Mouse (Mus musculus) hindbrain, embryonic 16.5 days (tissue): ENCODE measurements around the gene Col25a1. TPM values are rescaled to one million over a fixed set of nuclear protein-coding genes. Genes with fewer than 3 reads are reported as not detected.

Experiments used
- ATAC-seq: fragments of 200-750 bp; cut with Nextera tagmentation; 2 replicates; pipeline ENCODE4 v1.8.0; 2017; ENCODE audit warnings: moderate TSS enrichment, moderate library complexity
- H3K27ac ChIP-seq: fragments of 300-500 bp; sonication (generic); 2 replicates; pipeline ENCODE4 v1.5.1; 2014; ENCODE audit warnings: low read depth, mild to moderate bottlenecking, control low read depth, low read length, moderate library complexity
- H3K27me3 ChIP-seq: fragments of 300-500 bp; sonication (generic); replicated peaks from 2 replicates; pipeline ENCODE4 v1.6.1; 2014; ENCODE audit warnings: low read length; ENCODE audit not compliant: control insufficient read depth, insufficient read depth
- H3K36me3 ChIP-seq: fragments of 300-500 bp; sonication (generic); 2 replicates; pipeline ENCODE4 v1.6.1; 2014; ENCODE audit warnings: mild to moderate bottlenecking, low read length, moderate library complexity, mixed read lengths; ENCODE audit not compliant: control insufficient read depth, insufficient read depth
- H3K4me1 ChIP-seq: fragments of 300-500 bp; sonication (generic); 2 replicates; pipeline ENCODE4 v1.6.1; 2014; ENCODE audit warnings: low read depth, low read length; ENCODE audit not compliant: control insufficient read depth, insufficient read depth
- H3K4me2 ChIP-seq: fragments of 300-500 bp; sonication (generic); 2 replicates; pipeline ENCODE4 v1.6.1; 2014; ENCODE audit warnings: mild to moderate bottlenecking, low read length, control low read depth, moderate library complexity
- H3K4me3 ChIP-seq: fragments of 300-500 bp; sonication (generic); 2 replicates; pipeline ENCODE4 v1.5.1; 2014; ENCODE audit warnings: mild to moderate bottlenecking, low read length, control low read depth, moderate library complexity
- H3K9ac ChIP-seq: fragments of 300-500 bp; sonication (generic); 2 replicates; pipeline ENCODE4 v1.6.1; 2014; ENCODE audit warnings: low read depth, mild to moderate bottlenecking, control low read depth, low read length, moderate library complexity
- H3K9me3 ChIP-seq: fragments of 300-500 bp; sonication (generic); 2 replicates; pipeline ENCODE4 v1.6.1; 2014; ENCODE audit warnings: mild to moderate bottlenecking, low read length, moderate library complexity; ENCODE audit not compliant: control insufficient read depth
- WGBS: fragments of 180-500 bp; shearing (Covaris S2); extraction: QIAGEN DNeasy Blood & Tissue Kit; methylation state at CpG from one replicate; pipeline ENCODE4 v1.1.7; 2014; 5-methylcytosine and 5-hydroxymethylcytosine counted together
- polyA plus RNA-seq: library from polyadenylated mRNA; unstranded; fragments of >200 nt; fragmentation: Nextera tagmentation; extraction: Ambion mirVana; gene quantifications from 2 replicates; pipeline ENCODE4 v1.2.1, GENCODE M21; 2015

The Col25a1 gene
- polyA plus RNA-seq, 1 experiment from 2014 or later = 4.8 TPM

DNA sequence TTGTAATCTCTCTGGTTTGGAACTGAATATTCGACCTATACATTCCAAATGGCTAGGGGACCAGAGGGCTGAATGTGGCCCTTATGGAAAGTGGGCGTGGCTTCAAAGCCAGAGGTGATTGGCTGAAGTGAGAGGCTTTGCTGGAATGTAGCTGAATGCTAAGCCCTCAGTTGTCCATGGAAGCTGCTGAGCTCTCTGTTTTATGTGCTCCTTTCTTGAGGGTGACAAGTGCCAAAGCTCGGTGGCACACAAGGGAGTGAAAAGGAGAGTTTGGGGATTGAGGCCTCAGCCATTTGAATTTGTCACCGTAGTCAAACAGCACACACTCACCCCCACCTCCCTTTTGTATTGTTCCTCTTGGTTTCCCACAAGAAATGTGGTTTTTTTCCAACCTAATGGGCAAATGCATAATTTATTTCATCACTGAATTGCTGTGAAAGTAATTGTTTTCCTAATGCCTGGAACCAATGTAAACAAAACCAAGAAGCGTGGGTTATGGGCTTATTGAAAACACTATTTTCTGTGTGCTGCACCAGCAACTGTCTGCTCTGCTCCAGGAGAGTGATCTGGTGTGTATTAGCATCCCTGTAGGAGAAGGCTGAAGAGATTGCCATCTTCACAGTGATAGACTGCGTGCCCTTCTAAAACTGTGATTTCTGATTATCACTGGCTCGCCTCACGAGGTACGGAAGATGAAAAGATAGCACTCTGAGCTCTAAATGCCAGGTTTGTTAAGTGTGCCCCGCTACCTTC, 147.2 kb downstream of the Col25a1 start:
- WGBS = 40% methylated on average over 10 of the region's 10 CpGs
- Histone ChIP-seq H3K27ac (no peak overlapping the region), H3K9ac (no peak overlapping the region), H3K4me2 (no peak overlapping the region), H3K27me3 (no peaks in the 10 kb centered on the region), H3K9me3 (no peaks in the 10 kb centered on the region), H3K36me3 (no peaks in the 10 kb centered on the region), H3K4me1 (peaks cover 4% of the 10 kb centered on the region), H3K4me3 (no peak overlapping the region)
- ATAC-seq = peak; percentile 60

- 0 out of 2 replicates have a peak, but pooled peaks have one; percentile 32 for ATAC-seq
- H3K27ac ChIP-seq = no peak overlapping the region
Measured at GRCm38 (mm10) chr3:130283011-130283760, 151.9 kb downstream of the Col25a1 start.

GRCm38 (mm10) chr3:130288102-130288501, 156.8 kb downstream of the Col25a1 start:
- H3K4me3 ChIP-seq = no peak overlapping the region
- no peak for ATAC-seq
- H3K4me2 ChIP-seq = no peak overlapping the region
- H3K27me3 ChIP-seq = no peaks in the 10 kb centered on the region
- H3K4me1 ChIP-seq = peaks cover 2% of the 10 kb centered on the region; the same call in 1 of the 2 replicates
- no peaks in the 10 kb centered on the region for H3K9me3 ChIP-seq
- no peaks in the 10 kb centered on the region for H3K36me3 ChIP-seq
- no peak overlapping the region for H3K9ac ChIP-seq
- H3K27ac ChIP-seq = no peak overlapping the region
- WGBS = 43% methylated on average over 2 of the region's 2 CpGs

More at GRCm38 (mm10) chr3:130283011-130283760, 151.9 kb downstream of the Col25a1 start:
- WGBS = 46% methylated on average over 11 of the region's 11 CpGs
- Histone ChIP-seq H3K27me3 (no peaks in the 10 kb centered on the region), H3K9ac (no peak overlapping the region), H3K4me1 (peaks cover 2% of the 10 kb centered on the region; the same call in 1 of the 2 replicates), H3K4me3 (no peak overlapping the region), H3K36me3 (no peaks in the 10 kb centered on the region), H3K4me2 (no peak overlapping the region), H3K9me3 (no peaks in the 10 kb centered on the region)

DNA sequence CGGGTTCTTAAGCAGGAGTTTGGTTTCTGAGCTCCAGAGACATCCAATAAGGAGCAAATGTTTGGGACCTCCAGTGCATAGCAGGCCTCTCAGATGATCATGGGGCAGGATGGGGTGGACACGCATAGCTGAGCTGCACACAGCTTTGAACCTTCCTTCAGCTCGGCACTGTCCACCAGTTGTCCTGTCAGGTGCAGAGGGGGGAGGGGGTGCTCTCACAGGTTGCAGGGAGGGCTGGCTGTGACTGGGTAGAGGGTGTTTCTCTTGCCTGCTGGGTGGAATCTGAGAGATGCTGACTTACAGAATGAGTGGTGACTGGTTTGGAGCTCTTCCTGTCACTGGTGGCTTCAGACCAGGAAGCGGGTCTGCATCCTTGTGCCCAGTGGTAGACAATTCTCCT, 157.5 kb downstream of the Col25a1 start:
- Histone ChIP-seq H3K9ac (no peak overlapping the region), H3K27ac (no peak overlapping the region), H3K4me3 (no peak overlapping the region), H3K9me3 (no peaks in the 10 kb centered on the region), H3K4me2 (no peak overlapping the region), H3K27me3 (no peaks in the 10 kb centered on the region), H3K36me3 (no peaks in the 10 kb centered on the region), H3K4me1 (no peaks in the 10 kb centered on the region)
- ATAC-seq = 0 out of 2 replicates have a peak, but pooled peaks have one; percentile 25
- 73% methylated on average over 4 of the region's 4 CpGs for WGBS

DNA sequence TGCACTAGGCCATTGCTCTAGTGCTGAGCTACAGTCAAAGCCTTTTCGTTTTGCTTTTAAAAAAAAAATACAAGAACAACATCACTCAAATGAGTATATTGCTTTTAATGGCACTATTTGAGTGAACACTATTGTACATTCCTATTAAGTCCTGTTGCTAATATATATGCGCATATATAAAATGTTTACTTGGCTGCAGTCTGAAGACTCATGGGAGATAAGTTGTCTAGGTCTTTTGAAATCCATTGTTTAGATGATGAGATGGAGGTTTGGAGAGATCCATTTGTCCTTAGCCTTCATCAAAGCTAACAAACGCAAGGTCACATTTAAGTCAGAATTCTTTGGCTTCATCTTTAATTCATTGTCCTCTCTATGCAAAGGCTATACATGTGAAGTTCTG, 157.9 kb downstream of the Col25a1 start:
- no peaks in the 10 kb centered on the region for H3K4me1 ChIP-seq
- WGBS = 70% methylated on average over 3 of the region's 3 CpGs

GRCm38 (mm10) chr3:130290175-130290574, 158.9 kb downstream of the Col25a1 start:
- Histone ChIP-seq H3K27ac (no peak overlapping the region), H3K4me2 (no peak overlapping the region), H3K9ac (no peak overlapping the region), H3K9me3 (no peaks in the 10 kb centered on the region), H3K36me3 (no peaks in the 10 kb centered on the region), H3K4me3 (no peak overlapping the region), H3K4me1 (no peaks in the 10 kb centered on the region), H3K27me3 (no peaks in the 10 kb centered on the region)
- 47% methylated on average over 6 of the region's 6 CpGs for WGBS
- peak; percentile 91 for ATAC-seq

More for the DNA sequence above, 157.9 kb downstream of the Col25a1 start:
- H3K36me3 ChIP-seq = no peaks in the 10 kb centered on the region
- no peak overlapping the region for H3K4me3 ChIP-seq
- no peak overlapping the region for H3K27ac ChIP-seq
- ATAC-seq = no peak
- H3K9ac ChIP-seq = no peak overlapping the region
- no peaks in the 10 kb centered on the region for H3K27me3 ChIP-seq
- no peak overlapping the region for H3K4me2 ChIP-seq
- H3K9me3 ChIP-seq = no peaks in the 10 kb centered on the region

DNA sequence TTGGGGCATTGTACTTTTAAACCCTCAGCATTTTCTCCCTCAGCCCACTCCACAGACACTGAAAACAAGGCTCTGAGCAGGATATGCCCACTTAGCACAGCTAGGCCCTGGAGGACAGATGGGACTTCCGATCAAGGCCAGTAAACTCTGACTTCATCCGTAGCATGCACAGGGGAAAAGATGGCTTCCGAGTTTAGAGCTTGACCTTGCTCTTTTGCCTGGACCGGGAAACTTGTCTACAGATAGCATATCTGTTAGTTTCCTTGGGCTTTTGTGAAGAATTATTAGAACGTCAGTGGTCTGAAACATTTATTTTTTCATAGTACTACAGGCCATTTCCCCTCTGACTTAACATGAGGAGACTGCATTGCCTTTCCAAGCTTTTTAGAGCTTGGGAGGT, 159.4 kb downstream of the Col25a1 start:
- Histone ChIP-seq H3K4me3 (no peak overlapping the region), H3K9ac (no peak overlapping the region), H3K27me3 (no peaks in the 10 kb centered on the region), H3K4me1 (no peaks in the 10 kb centered on the region), H3K4me2 (no peak overlapping the region), H3K27ac (no peak overlapping the region), H3K36me3 (no peaks in the 10 kb centered on the region), H3K9me3 (no peaks in the 10 kb centered on the region)
- ATAC-seq = no peak; the same call in 1 of the 2 replicates
- 88% methylated on average over 5 of the region's 5 CpGs for WGBS

- no peaks in the 10 kb centered on the region for H3K4me1 ChIP-seq
- no peaks in the 10 kb centered on the region for H3K9me3 ChIP-seq
- no peak overlapping the region for H3K4me2 ChIP-seq
- no peak overlapping the region for H3K27ac ChIP-seq
- H3K4me3 ChIP-seq = no peak overlapping the region
- no peak overlapping the region for H3K9ac ChIP-seq
- no peaks in the 10 kb centered on the region for H3K27me3 ChIP-seq
- ATAC-seq = no peak
- H3K36me3 ChIP-seq = no peaks in the 10 kb centered on the region
- WGBS = 83% methylated on average over 5 of the region's 5 CpGs
Measured at GRCm38 (mm10) chr3:130291926-130292325, 160.6 kb downstream of the Col25a1 start.

- ATAC-seq = no peak
Measured at GRCm38 (mm10) chr3:130300530-130300929, 169.2 kb downstream of the Col25a1 start.

More at GRCm38 (mm10) chr3:130300530-130300929, 169.2 kb downstream of the Col25a1 start:
- Histone ChIP-seq H3K27ac (no peak overlapping the region), H3K4me3 (no peak overlapping the region), H3K9ac (no peak overlapping the region), H3K4me2 (no peak overlapping the region), H3K4me1 (no peaks in the 10 kb centered on the region), H3K27me3 (no peaks in the 10 kb centered on the region), H3K9me3 (no peaks in the 10 kb centered on the region), H3K36me3 (no peaks in the 10 kb centered on the region)
- 88% methylated on average over 3 of the region's 3 CpGs for WGBS
